In the genomic region with DNA sequence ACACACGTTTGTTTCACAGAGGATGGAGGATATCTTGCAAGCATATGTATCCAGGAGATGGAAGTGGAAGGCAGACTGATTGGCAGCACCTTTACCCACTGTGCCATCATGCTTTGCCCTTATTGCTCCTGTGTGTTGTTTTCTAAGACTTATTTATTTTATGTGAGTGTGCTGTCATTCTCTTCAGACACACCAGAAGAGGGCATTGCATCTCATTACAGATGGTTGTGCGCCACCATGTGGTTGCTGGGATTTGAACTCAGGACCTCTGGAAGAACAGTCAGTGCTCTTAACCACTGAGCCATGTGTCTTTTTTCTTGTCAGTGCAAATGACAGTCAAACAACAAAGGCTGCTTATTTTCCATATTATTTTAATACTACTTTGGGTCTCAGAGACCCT, we compare ENCODE assay signal across 9 mouse cellular contexts. TPM values are rescaled to one million over a fixed set of nuclear protein-coding genes. Genes with fewer than 3 reads are reported as not detected.
DNase-seq lines count a peak whose midpoint lies in the region; ATAC-seq and TF ChIP-seq lines count a peak whose summit lies in the region.
"Had no signal": no experiment of that assay in that cellular context is flagged by ENCODE, and none has a peak within 500 bp of the region (broad histone marks: within the 10 kb centered on the region; RNA-seq: fewer than 3 reads in every experiment).

No protein-coding gene starts in this region.

- no peak overlapping the region for H3K4me2 ChIP-seq in kidney, postnatal 0 days (ENCODE audit: low read length)
- no peak overlapping the region for H3K4me2 ChIP-seq in kidney, embryonic 14.5 days (replicated peaks; ENCODE audit: low read depth, low read length)
- H3K4me2 ChIP-seq in embryonic facial prominence, embryonic 15.5 days (replicated peaks), result no peak overlapping the region
- H3K4me2 ChIP-seq in liver, embryonic 13.5 days, result peak overlapping the region; percentile 99

- DNase-seq in kidney, postnatal 0 days (ENCODE audit: low spot score), result no peak
- DNase-seq in MEL (ENCODE audit: low read depth, low spot score), result no peak
- no peak for DNase-seq in liver, embryonic 13.5 days
- DNase-seq in left cerebral cortex, adult 11 months (ENCODE audit: low spot score), result no peak
- no peak for DNase-seq in cerebellum, adult 11-12 months
- DNase-seq: gastrocnemius, postnatal 25 days; kidney, postnatal 25 days had no signal

- WGBS in kidney, postnatal 0 days, result 83% methylated on average over 2 of the region's 2 CpGs
- WGBS in kidney, embryonic 14.5 days, result 94% methylated on average over 2 of the region's 2 CpGs
- WGBS in embryonic facial prominence, embryonic 15.5 days, result 79% methylated on average over 2 of the region's 2 CpGs
- WGBS in liver, embryonic 13.5 days (ENCODE audit: insufficient replicate concordance), result 63% methylated on average over 2 of the region's 2 CpGs

- ATAC-seq in kidney, postnatal 0 days (replicated peaks; ENCODE audit: low FRiP score, low read depth), result no peak
- no peak for ATAC-seq in kidney, embryonic 14.5 days (ENCODE audit: low FRiP score, low TSS enrichment)
- ATAC-seq in embryonic facial prominence, embryonic 15.5 days (ENCODE audit: insufficient number of reproducible peaks, low FRiP score, low TSS enrichment, low read depth), result no peak
- no peak for ATAC-seq in liver, embryonic 13.5 days (ENCODE audit: low read depth)

- no peak overlapping the region for H3K27ac ChIP-seq in kidney, postnatal 0 days
- no peak overlapping the region for H3K27ac ChIP-seq in kidney, embryonic 14.5 days (ENCODE audit: low read depth, low read length)
- peak overlapping the region; percentile 87 for H3K27ac ChIP-seq in MEL (ENCODE audit: control insufficient read depth, low read depth, low read length)
- peak overlapping the region; percentile 11; the same call in 1 of the 2 replicates for H3K27ac ChIP-seq in embryonic facial prominence, embryonic 15.5 days (replicated peaks)
- H3K27ac ChIP-seq in liver, embryonic 13.5 days, result peak overlapping the region; percentile 94

- no peak overlapping the region for H3K4me3 ChIP-seq in kidney, postnatal 0 days (replicated peaks; ENCODE audit: low read depth, low read length)
- H3K4me3 ChIP-seq in kidney, embryonic 14.5 days (ENCODE audit: low read length), result no peak overlapping the region; the same call in 1 of the 2 replicates
- H3K4me3 ChIP-seq in MEL (ENCODE audit: control insufficient read depth in 1 of 2, insufficient read depth in 1 of 2, low read depth in 2 of 2, low read length in 2 of 2), result peak overlapping the region; percentile 49 to 93; a peak in 2 of 4 replicates
- no peak overlapping the region for H3K4me3 ChIP-seq in embryonic facial prominence, embryonic 15.5 days (replicated peaks)
- H3K4me3 ChIP-seq in liver, embryonic 13.5 days (replicated peaks), result peak overlapping the region; percentile 72

- TF ChIP-seq POLR2A in MEL (IDR thresholded peaks at IDR 0.05; ENCODE audit: control insufficient read depth in 1 of 2, insufficient read depth in 1 of 2, low read depth in 1 of 2, low read length in 2 of 2, poor library complexity in 1 of 2), result no peak

- H3K9ac ChIP-seq in kidney, postnatal 0 days (ENCODE audit: low read depth, low read length), result no peak overlapping the region
- H3K9ac ChIP-seq in kidney, embryonic 14.5 days (ENCODE audit: low read depth, low read length), result no peak overlapping the region
- peak overlapping the region; percentile 92 for H3K9ac ChIP-seq in MEL (ENCODE audit: control insufficient read depth, low read depth, low read length, poor library complexity, severe bottlenecking)
- H3K9ac ChIP-seq in embryonic facial prominence, embryonic 15.5 days, result no peak overlapping the region
- H3K9ac ChIP-seq in liver, embryonic 13.5 days, result peak overlapping the region; percentile 90

- no peaks in the 10 kb centered on the region for H3K9me3 ChIP-seq in kidney, postnatal 0 days (replicated peaks; ENCODE audit: low read length)
- no peaks in the 10 kb centered on the region for H3K9me3 ChIP-seq in kidney, embryonic 14.5 days (ENCODE audit: control insufficient read depth, low read length)
- no peaks in the 10 kb centered on the region for H3K9me3 ChIP-seq in MEL (replicated peaks; ENCODE audit: insufficient read depth, low read length)
- no peaks in the 10 kb centered on the region for H3K9me3 ChIP-seq in embryonic facial prominence, embryonic 15.5 days (replicated peaks)
- H3K9me3 ChIP-seq in liver, embryonic 13.5 days (replicated peaks), result no peaks in the 10 kb centered on the region

- TF ChIP-seq EP300 in MEL (IDR thresholded peaks at IDR 0.05; ENCODE audit: low read depth in 1 of 2, low read length in 2 of 2), result no peak

- peaks cover 7% of the 10 kb centered on the region; the same call in 1 of the 2 replicates for H3K4me1 ChIP-seq in kidney, postnatal 0 days (replicated peaks; ENCODE audit: insufficient read depth, low read length)
- H3K4me1 ChIP-seq in kidney, embryonic 14.5 days (ENCODE audit: control insufficient read depth, insufficient read depth, low read length), result peaks cover 24% of the 10 kb centered on the region
- peaks cover 3 to 17% of the 10 kb centered on the region in 2 experiments; a peak in 3 of 4 replicates for H3K4me1 ChIP-seq in MEL (ENCODE audit: control insufficient read depth in 1 of 2, insufficient read depth in 2 of 2, low read length in 2 of 2)
- H3K4me1 ChIP-seq in embryonic facial prominence, embryonic 15.5 days, result peaks cover 31% of the 10 kb centered on the region
- peaks cover 45% of the 10 kb centered on the region for H3K4me1 ChIP-seq in liver, embryonic 13.5 days (replicated peaks)

- peaks cover 18% of the 10 kb centered on the region for H3K36me3 ChIP-seq in kidney, postnatal 0 days (ENCODE audit: insufficient read depth, low read length)
- peaks cover 31% of the 10 kb centered on the region for H3K36me3 ChIP-seq in kidney, embryonic 14.5 days (ENCODE audit: control insufficient read depth, insufficient read depth, low read length)
- peaks cover 9 to 14% of the 10 kb centered on the region in 2 experiments for H3K36me3 ChIP-seq in MEL (ENCODE audit: control insufficient read depth in 1 of 2, insufficient read depth in 2 of 2, low read length in 2 of 2)
- H3K36me3 ChIP-seq in embryonic facial prominence, embryonic 15.5 days, result peaks cover 37% of the 10 kb centered on the region
- peaks cover 47% of the 10 kb centered on the region for H3K36me3 ChIP-seq in liver, embryonic 13.5 days

- peaks cover 17% of the 10 kb centered on the region for H3K79me2 ChIP-seq in MEL (ENCODE audit: control insufficient read depth, insufficient read depth, low read length, poor library complexity)

- peak; percentile 44 for TF ChIP-seq CTCF in kidney, postnatal 0 days (IDR thresholded peaks at IDR 0.05; ENCODE audit: low read depth)
- peak; percentile 9 to 57 (median 24); a peak in 3 of 6 replicates for TF ChIP-seq CTCF in MEL (IDR thresholded peaks at IDR 0.05 in 2 of 3, conservative IDR thresholded peaks at IDR 0.05 in 1 of 3; ENCODE audit: control insufficient read depth in 1 of 3, insufficient read depth in 1 of 3, low read depth in 2 of 3, low read length in 3 of 3, poor library complexity in 1 of 3, severe bottlenecking in 1 of 3)

- no peak; the same call in 1 of the 2 replicates for TF ChIP-seq RAD21 in MEL (IDR thresholded peaks at IDR 0.05; ENCODE audit: low read depth, low read length)

- H3K27me3 ChIP-seq in kidney, postnatal 0 days (ENCODE audit: insufficient read depth, low read length), result no peaks in the 10 kb centered on the region
- H3K27me3 ChIP-seq in kidney, embryonic 14.5 days (ENCODE audit: control insufficient read depth, insufficient read depth, low read length), result no peaks in the 10 kb centered on the region
- H3K27me3 ChIP-seq in MEL (ENCODE audit: control insufficient read depth in 1 of 2, insufficient read depth in 2 of 2, low read length in 2 of 2), result no peaks in the 10 kb centered on the region
- no peaks in the 10 kb centered on the region for H3K27me3 ChIP-seq in embryonic facial prominence, embryonic 15.5 days
- H3K27me3 ChIP-seq in liver, embryonic 13.5 days, result no peaks in the 10 kb centered on the region

RNA-seq across cellular contexts. Expression of a gene that starts 2.7 kb away (rescaled TPM):
- polyA plus RNA-seq in kidney, postnatal 0 days (2015; fragmentation: Nextera tagmentation; extraction: Ambion mirVana), result 2.9 and 4.1 TPM in 2 replicates
- polyA plus RNA-seq in kidney, embryonic 14.5 days (2014; fragmentation: Nextera tagmentation; extraction: Ambion mirVana), result 6.6 and 8.1 TPM in 2 replicates
- total RNA-seq in MEL (2012; rRNA removed), result 5.2 and 5.5 TPM in 2 replicates
- polyA plus RNA-seq in MEL (2012; ENCODE audit: insufficient read depth in 1 of 2, insufficient read length in 2 of 2, low read depth in 1 of 2, low replicate concordance in 2 of 2, missing spikeins in 1 of 2), result 10 to 100 TPM in 1 of 2 experiments, not detected in 1; 16.1 TPM
- 4.4 and 5.2 TPM in 2 replicates for polyA plus RNA-seq in embryonic facial prominence, embryonic 15.5 days (2015; fragmentation: Nextera tagmentation; extraction: Ambion mirVana)
- polyA plus RNA-seq in liver, embryonic 13.5 days (2015; fragmentation: Nextera tagmentation; extraction: Ambion mirVana), result 3.3 and 4.1 TPM in 2 replicates

RNA-seq across cellular contexts. Expression of a gene that starts 16.4 kb away (rescaled TPM):
- polyA plus RNA-seq in kidney, postnatal 0 days (2015; fragmentation: Nextera tagmentation; extraction: Ambion mirVana), result 1.5 and 1.8 TPM in 2 replicates
- 1.6 and 4.2 TPM in 2 replicates for polyA plus RNA-seq in kidney, embryonic 14.5 days (2014; fragmentation: Nextera tagmentation; extraction: Ambion mirVana)
- total RNA-seq in MEL (2012; rRNA removed), result 1.1 and 2.9 TPM in 2 replicates
- 1 to 10 TPM in 1 of 2 experiments, not detected in 1; 1.9 TPM for polyA plus RNA-seq in MEL (2012; ENCODE audit: insufficient read depth in 1 of 2, insufficient read length in 2 of 2, low read depth in 1 of 2, low replicate concordance in 2 of 2, missing spikeins in 1 of 2)
- 1.6 TPM in 2 replicates for polyA plus RNA-seq in embryonic facial prominence, embryonic 15.5 days (2015; fragmentation: Nextera tagmentation; extraction: Ambion mirVana)
- polyA plus RNA-seq in liver, embryonic 13.5 days (2015; fragmentation: Nextera tagmentation; extraction: Ambion mirVana), result 1.8 TPM in 2 replicates

RNA-seq across cellular contexts. Expression of a gene that starts 16.4 kb away (rescaled TPM):
- polyA plus RNA-seq in kidney, postnatal 0 days (2015; fragmentation: Nextera tagmentation; extraction: Ambion mirVana), result 37.6 and 37.9 TPM in 2 replicates
- 39.1 and 48.0 TPM in 2 replicates for polyA plus RNA-seq in kidney, embryonic 14.5 days (2014; fragmentation: Nextera tagmentation; extraction: Ambion mirVana)
- total RNA-seq in MEL (2012; rRNA removed), result 45.9 and 62.6 TPM in 2 replicates
- 10 to 100 TPM in 1 of 2 experiments, not detected in 1; 45.7 TPM for polyA plus RNA-seq in MEL (2012; ENCODE audit: insufficient read depth in 1 of 2, insufficient read length in 2 of 2, low read depth in 1 of 2, low replicate concordance in 2 of 2, missing spikeins in 1 of 2)
- polyA plus RNA-seq in embryonic facial prominence, embryonic 15.5 days (2015; fragmentation: Nextera tagmentation; extraction: Ambion mirVana), result 51.9 and 55.2 TPM in 2 replicates
- 26.0 and 26.1 TPM in 2 replicates for polyA plus RNA-seq in liver, embryonic 13.5 days (2015; fragmentation: Nextera tagmentation; extraction: Ambion mirVana)

RNA-seq across cellular contexts. Expression of a gene that starts 16.5 kb away (rescaled TPM):
- 14.7 and 15.7 TPM in 2 replicates for polyA plus RNA-seq in kidney, postnatal 0 days (2015; fragmentation: Nextera tagmentation; extraction: Ambion mirVana)
- 19.5 and 24.4 TPM in 2 replicates for polyA plus RNA-seq in kidney, embryonic 14.5 days (2014; fragmentation: Nextera tagmentation; extraction: Ambion mirVana)
- total RNA-seq in MEL (2012; rRNA removed), result 60.2 and 69.3 TPM in 2 replicates
- 10 to 100 TPM in 1 of 2 experiments, not detected in 1; 85.4 TPM for polyA plus RNA-seq in MEL (2012; ENCODE audit: insufficient read depth in 1 of 2, insufficient read length in 2 of 2, low read depth in 1 of 2, low replicate concordance in 2 of 2, missing spikeins in 1 of 2)
- polyA plus RNA-seq in embryonic facial prominence, embryonic 15.5 days (2015; fragmentation: Nextera tagmentation; extraction: Ambion mirVana), result 23.9 and 24.6 TPM in 2 replicates
- 28.0 and 28.4 TPM in 2 replicates for polyA plus RNA-seq in liver, embryonic 13.5 days (2015; fragmentation: Nextera tagmentation; extraction: Ambion mirVana)

Comparison
In these comparisons a context has a peak if more than half of its experiments do, and no peak if none do; other contexts are left out.
1. H3K27ac ChIP-seq: peak in MEL (single experiment), embryonic facial prominence, embryonic 15.5 days (single experiment) and liver, embryonic 13.5 days (single experiment); none in kidney, postnatal 0 days (single experiment) and kidney, embryonic 14.5 days (single experiment).
2. H3K4me3 ChIP-seq: peak in MEL (2 of 2) and liver, embryonic 13.5 days (single experiment); none in kidney, postnatal 0 days (single experiment), kidney, embryonic 14.5 days (single experiment) and embryonic facial prominence, embryonic 15.5 days (single experiment).
3. H3K9ac ChIP-seq: peak in MEL (single experiment) and liver, embryonic 13.5 days (single experiment); none in kidney, postnatal 0 days (single experiment), kidney, embryonic 14.5 days (single experiment) and embryonic facial prominence, embryonic 15.5 days (single experiment).